Mouse (Mus musculus) spleen, postnatal 4 days (tissue): ENCODE data around the gene Ctsh.
"Not testable (repeated sequence)": the region's sequence is repeated elsewhere in the genome, so short reads cannot be mapped to it uniquely, and the experiment has no call there.

Source experiments
- DNase-seq, 2 experiments: peaks; one replicate each; pipeline ENCODE4 v3.0.0; 2022; ENCODE audit warnings: low spot score in 2 of 2

The Ctsh gene

DNA sequence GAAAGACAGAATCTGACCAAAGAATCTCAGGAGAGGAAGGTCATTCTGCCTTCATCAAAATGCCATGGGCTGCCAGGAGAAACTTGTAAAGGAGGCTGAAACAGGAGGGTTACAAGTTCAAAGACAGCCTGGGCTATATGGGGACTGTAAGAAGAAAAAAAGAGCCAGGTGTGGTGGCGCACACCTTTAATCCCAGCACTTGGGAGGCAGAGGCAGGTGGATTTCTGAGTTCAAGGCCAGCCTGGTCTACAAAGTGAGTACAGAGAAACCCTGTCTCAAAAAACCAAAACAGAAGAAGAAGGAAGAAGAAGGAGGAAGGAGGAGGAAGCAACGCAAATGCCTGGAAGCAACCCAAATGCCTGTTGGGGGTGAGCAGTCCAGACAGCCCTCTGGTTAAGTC is at the start of gene Ctsh:
Gene Ctsh, plus strand, starts transcription at position 301 of the 400 bp plus-strand sequence.
- DNase-seq: no peak

DNA sequence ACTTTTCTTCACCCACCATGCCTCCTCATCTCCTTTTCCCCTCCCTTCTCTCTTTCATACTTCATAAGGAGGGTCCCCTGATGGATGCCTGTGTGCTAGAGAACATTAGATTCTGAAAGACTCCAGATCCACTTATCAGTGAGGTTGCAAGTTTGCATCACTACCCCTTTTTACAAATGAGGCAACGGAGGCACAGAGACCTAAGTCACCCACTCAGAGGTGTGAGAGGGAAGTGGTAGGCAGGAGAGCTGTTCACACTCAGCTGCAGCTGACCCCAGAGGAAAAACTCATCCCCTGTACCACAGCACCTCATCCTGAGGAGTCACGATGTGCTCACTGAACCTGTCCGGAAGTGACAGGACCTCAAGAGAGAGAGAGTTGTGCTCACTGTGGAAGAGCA is 47.5 kb upstream of the Ctsh start:
- DNase-seq: no peak

DNA sequence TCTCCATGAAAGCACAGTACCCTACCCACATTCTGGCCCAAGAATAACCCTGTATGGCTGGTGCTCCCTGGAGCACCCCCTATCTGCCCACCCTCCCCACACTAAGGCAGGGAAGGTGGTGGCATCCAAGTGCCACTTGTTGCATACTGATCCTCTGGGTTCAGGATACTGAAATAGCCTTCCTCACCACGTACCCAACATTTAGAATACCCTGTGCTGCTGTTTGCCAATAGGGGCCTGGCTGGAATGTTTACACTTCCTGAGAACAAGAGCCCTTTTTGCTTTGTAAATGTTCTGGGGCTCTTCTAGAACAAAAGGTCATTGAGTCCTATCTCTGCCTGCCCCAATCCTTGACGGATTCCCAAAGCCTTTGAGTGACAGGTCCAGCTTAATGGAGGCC is 46.9 kb upstream of the Ctsh start:
- DNase-seq: no peak

DNA sequence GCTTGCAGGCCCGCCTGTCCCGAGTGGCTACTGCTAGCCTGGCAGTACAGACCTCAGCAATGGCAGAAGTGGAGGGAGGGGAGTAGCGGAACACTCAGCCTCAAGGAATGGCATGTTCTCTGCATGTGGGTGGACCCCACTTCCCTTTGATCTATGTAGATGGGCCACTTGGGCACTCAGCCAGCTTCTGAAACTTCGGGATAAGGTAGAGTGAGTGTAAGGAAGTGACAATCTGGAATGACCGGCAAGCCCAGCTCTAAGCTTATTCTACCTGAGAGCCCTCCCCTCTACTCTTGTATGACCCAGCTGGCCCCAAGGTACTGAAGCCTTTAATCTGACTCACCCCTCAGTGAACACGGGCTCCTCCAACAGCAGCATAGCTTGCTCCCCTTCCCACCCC is 45.8 kb upstream of the Ctsh start:
- no peak for DNase-seq

DNA sequence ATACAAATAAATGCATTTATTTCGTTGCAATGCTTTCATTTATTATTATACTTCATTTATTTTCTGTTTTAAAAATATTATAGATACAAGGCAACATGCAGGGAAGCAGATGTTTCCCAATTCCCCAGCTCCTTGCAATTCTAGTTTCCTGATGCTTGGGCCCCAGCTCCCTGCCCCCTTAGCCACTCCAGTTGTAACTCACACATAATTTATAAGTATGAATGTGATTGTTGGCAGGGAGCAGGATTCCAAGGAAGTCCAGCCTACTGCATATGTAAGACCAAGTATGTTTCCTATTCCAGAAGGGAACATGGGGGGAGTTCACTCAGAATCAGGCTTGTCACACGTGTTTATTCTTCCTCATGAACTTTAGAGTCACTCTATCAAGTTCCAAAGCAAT is 42.1 kb upstream of the Ctsh start:
- DNase-seq: no peak

DNA sequence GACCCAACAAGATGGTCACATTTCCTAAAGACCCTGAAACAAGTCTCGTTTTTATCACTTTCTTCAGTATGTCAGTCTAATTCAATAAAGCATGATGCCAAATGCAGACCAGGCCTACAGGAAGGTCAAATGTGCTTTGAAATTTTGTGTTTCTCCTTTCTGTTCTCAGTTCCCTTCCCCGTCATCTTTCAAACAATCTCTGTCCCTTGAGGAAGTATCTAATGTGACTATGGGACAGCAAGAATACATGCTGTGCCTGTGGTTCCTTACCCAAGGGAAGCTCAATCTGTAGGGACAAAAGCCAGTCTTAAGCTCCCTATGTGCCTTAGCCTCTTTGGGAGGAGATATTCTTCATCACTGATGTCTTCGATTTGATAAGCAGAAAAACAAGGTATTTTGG is 39.3 kb upstream of the Ctsh start:
- DNase-seq: no peak

DNA sequence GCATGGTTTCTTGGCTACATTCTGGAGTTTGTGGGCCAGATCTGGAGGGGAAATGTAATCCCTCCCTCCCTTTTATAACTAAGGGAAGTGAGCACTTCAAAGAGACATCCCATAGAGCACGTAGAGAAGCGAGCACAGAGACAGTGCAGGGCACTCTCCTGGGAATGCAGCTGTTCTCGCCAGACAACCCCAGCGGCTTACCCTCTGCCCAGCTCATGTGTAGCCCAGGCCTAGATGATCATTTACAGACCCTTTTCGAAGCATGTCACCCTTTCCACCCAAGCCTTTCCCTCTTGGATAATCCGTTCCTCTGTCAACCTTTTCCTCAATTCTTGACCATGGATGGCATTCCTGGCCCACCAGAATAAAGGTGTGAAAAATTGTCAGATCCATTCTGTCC is 37.7 kb upstream of the Ctsh start:
- DNase-seq: no peak

DNA sequence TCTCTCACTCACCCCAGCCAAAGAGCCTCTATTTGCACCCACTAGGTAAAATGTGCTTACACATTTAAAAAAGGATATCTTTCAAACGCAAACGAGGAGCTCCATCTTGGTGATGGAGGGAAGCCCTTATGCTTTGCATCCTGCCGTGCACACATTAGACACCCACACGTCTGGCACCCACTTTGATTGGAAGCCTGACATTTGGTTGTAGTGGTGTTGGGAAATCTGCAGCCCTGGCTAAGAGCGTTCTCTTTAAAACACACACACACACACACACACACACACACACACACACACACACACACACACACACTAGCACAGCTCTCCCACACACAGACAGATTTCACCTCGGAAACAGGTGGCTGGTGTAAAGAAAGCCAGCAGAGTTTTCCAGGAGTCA is 33.1 kb upstream of the Ctsh start:
- DNase-seq: no peak

DNA sequence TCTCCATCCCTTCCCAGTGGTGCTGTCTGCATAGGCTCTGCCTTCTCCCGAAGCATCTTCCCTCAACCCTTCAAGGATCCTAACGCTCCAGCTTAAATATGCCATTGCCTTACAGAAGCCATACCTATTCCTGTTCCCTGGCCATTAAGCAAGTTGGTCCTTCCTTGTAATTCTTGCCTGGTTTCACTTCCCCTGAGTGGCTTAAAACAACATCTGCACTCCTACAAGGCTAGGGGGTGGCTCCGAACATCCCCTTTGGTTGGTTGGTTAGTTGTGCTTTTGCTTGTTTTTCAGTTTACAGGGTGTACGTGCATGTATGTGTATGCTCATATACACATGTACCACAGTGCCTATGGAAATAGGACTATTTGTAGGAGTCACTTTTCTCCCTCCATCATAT is 32.5 kb upstream of the Ctsh start:
- DNase-seq: no peak

DNA sequence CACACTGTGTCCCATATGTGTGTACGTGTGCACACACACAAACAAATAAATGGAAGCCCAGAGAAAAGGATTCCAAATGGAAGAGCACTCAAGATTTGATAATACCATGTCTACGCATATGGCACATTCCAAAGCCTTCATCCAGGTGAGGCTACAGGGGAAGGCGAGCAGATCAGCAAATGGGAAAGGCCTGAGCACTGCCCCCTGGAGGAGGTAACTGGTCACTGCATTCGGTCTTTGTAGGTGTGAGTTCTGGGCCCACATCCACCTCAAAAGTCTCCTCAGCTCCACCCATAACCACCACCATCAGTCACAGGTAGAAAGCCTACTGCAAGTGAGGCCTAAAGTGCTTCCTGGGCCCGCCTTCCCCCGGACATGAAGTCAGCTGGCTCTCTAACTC is 26.2 kb upstream of the Ctsh start:
- DNase-seq: no peak

DNA sequence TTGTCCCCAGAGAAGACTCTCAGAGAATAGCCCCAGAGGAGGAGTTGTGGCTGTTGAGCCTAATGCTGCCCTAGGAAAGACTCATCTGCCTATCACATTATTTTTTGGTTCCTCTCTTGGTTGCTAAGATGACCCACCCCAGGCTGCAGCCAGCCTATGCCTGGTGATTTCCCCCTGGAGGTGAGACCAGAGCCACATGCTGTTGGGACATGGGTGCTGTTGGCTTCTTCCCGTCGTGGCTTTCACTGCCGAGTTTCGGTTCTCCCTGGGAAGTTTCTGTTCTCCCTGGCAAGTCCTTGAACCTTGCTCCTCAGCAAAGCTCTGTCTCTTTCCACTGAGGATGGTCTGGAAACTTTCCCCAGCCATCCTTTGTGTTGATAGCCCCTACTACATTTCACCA is 20.0 kb upstream of the Ctsh start:
- no peak for DNase-seq

DNA sequence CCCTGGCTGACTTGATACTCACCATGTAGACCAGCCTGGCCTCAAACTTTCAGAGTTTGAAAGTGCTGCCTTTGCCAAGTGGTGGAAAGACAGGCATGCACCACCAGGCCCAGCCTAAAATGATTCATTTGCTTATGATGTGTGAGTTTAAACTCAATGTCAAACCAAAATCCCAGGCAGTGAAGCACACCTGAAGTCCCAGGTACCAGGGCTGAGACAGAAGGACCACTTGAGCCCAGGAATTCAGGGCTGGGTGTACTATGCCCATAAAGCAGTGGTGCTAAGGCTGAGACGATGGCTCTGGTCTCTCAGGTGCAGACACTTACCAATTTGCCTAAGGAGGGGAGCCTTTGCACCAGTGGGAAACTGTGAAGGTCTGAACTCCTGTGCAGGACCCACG is 18.8 kb upstream of the Ctsh start:
- no peak for DNase-seq

DNA sequence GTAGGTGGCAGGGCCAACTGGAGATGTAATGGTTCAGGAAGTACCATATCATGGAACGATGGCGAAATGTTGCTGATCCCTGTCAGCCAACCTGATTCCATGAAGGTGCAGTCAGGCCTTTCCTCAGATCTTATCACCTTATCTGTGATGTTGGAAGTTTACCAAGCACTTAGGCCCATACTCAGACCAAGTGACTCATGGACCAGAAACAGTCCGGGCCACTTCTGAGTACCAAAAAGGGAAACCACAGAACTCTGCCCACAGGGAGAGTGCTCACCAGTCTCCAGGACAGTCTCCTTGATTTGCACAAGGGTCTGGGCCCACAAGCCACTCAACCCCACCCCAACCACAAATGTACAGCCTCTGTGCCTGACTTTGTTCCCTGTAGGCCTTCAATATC is 18.2 kb upstream of the Ctsh start:
- no peak for DNase-seq

DNA sequence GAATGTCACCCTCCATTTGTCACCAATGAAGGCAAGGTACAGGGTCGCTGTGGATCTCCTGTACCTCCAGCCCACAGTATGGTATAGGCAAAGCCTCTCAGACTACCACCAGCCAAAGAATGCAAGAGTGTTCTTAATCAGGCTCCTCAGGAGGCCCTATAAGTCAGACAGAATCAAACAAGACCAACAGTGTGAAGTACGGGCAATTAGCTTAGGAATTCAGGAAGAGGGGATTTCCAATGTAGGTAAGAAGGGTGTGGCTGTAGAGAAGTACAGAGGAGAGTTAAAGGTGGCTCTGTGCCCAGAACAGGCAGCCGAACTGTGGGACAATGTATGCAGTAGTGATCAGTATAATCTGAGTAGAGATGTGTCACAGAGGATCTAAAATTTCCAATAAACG is 17.6 kb upstream of the Ctsh start:
- no peak for DNase-seq

DNA sequence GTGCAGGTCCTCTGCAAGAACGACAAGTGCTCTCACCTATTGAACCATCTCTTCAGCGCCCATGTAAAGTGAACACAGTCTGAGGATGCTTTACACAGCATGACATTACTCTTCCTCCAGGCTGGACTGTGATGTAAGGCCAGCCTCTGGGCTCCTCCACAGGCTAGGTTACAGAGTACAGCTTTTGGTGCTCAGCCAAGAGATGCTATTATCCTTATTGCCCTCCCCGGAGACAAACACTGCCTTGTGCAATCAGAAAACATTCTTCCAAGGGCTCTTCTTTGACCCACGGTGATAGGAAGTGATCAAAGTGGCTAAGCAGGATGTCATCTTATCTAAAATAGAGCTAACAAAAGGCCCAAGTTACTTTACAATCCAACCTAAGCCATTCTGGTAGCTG is 15.4 kb upstream of the Ctsh start:
- DNase-seq: no peak

DNA sequence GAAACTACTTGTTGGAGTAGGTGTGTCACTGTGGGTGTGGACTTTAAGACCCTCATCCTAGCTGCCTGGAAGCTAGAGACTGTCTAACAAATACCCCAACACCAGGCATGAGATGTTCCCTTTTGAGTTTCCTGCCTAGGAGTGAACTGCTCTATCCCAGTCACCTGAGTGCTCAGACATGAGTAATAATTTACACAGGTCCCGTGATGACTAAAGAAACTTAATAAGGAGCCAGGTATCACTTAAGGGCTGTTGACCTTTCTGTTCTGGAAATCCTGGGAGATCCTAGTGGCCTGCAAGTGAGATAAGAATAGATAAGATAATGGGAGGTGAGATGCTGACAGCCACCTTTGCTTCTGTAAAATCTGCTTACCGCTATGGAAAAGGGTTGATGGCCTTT is 13.0 kb upstream of the Ctsh start:
- no peak for DNase-seq

DNA sequence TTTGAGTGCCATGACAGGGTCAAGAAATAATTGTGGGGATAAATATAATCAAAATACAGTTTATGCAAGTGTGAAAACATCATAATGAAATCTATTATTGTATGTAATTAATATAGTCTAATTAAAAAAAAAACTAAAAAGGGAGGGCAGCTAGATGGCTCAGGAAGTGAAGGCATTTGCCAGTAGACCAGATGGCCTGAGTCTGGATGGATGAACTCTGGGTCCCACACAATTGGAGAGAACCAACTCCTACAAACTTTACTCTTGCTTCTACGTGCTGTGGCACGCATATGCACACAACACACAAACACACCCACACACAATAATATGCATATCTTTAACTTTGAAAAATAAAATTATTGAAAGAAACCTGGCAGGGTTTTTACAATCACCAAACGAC is 12.4 kb upstream of the Ctsh start:
- DNase-seq: no peak

DNA sequence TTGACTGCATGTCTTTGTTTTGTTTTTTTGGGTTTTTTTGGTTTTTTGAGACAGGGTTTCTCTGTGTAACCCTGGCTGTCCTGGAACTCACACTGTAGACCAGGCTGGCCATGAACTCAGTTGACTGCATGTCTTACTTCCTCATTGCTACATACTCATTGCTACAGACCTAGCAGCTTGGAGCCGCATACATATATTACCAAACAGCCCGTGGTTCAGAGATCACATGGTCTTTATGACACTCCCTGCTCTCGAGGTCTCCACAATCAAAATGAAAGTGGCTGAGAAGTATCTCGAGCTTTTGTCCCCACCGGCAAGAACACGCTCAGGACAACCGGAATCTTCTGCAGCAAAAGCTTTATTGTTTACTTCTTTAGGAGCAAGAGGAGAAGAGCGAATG is 11.0 kb upstream of the Ctsh start:
- not testable (repeated sequence) for DNase-seq

DNA sequence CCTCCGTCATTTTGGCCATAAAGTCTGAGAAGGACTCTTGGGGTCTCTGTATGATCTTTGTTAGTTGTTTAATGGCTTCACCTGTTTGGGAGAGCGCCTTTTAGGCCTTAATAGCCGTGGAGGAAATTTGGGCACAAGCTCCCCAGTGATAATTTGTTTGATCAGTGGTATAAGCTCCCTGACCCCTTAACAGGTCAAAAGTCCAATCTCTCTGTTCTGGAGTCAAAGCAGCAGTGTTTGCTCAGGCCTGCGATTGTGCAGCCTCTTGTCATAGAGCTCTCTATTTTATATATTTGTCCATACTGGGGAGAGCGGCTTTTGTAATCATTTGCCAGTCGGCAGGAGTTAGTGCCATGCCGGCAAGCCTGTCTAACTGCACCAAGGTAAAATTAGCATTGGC is 8.8 kb upstream of the Ctsh start:
- DNase-seq: no peak

DNA sequence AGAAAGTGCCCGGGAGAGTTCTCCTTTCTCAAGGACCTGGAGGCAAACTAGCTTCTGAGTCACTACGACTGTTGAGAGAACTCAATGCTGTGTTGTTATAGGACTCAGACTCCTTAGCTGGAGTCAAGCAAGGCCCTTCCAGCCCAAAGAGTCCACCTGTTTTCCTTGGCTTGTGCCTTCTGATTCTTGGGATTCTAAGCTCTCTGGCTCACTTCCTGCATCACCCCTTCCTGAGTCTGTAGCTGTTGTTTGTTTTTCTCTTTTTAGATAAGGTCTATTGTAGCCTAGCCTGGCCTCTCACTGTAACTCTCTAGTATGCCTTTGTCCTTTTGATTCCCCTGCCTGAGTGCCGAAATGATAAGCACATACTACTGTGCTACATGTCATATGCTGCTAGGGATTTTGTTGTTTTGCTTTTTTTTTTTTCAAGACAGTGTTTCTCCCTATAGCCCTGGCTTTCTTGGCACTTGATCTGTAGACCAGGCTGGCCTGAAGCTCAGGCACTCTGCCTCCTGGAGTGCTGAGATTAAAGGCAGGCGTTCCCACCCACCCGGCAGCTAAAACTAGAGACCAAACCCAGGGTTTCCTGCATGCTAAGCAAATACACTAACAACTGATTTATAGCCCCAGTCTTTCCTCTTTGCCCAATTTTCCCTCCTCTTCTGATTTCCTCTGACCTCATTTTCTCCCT is 5.9 kb upstream of the Ctsh start:
- no peak for DNase-seq

DNA sequence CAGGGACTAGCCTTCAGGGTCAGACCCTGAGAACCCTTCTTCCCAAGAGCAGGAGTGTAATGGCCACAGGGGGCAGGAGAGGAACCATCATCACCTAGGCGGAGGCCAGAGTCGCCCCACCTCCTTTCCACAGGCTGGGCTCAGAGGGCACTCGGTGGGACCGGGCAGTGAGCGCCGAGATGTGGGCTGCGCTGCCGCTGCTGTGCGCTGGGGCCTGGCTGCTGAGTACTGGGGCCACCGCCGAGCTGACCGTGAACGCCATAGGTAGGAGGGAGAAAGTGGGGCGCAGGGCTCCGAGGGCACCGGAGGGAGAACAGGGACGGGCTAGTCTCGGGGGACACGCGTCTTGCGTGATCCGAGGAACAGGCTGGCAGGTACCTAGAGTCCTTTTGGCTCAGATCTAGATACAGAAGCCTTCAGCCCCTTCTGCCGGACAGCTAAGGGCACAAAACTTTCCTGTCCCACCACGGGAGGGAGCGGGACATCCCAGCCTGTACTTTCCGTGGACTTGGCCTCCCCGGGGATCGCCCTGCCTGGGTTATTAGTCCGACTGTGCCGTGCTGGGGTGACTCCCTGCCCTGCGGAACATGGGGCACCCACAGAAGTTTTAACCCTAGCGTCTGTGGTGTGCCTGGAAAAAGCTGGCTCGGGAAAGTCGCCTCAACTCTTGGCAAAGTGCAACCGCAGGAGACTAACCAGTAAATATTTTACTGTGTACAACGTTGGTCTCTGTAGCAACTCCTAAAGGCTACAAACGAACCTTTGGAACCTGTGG is 606 bp downstream of the Ctsh start:
- peak; percentile 61 to 79 for DNase-seq

DNA sequence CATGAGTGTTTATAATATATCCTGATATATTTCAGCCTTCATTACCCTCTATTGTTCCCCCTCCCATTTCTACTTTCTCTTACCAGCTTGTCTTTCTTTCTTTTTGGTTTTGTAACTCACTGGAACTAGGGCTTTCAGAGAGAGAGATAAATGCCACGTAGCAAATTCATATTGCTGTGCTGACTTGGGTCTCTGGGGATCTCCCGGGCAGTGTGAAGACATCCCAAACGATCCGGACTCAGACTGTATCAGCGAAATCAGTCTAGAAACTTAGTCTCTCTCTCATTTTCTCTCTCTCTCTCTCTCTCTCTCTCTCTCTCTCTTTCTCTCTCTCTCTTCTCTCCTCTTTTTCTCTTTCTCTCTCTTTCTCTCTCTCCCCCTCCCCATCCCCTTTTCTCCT is 1.5 kb downstream of the Ctsh start:
- DNase-seq: no peak

DNA sequence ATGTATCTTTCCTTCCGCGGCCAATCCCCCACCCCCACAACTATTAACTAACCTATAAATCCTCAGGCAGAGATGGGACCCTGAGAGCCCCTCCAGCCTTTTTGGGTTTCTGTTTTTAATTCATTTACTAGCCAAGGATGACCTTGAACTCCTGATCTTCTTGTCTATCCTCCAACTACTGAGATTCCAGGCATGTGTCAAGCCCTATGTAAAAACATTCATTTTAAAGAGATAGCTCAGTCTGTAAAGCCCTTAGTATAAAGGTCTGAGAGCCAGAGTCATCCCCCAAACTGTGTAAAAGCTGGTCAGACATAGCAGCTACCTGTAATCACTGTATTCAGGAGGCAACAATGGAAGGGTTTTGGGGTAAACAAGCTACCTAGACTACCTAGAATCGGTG is 2.0 kb downstream of the Ctsh start:
- DNase-seq: no peak

DNA sequence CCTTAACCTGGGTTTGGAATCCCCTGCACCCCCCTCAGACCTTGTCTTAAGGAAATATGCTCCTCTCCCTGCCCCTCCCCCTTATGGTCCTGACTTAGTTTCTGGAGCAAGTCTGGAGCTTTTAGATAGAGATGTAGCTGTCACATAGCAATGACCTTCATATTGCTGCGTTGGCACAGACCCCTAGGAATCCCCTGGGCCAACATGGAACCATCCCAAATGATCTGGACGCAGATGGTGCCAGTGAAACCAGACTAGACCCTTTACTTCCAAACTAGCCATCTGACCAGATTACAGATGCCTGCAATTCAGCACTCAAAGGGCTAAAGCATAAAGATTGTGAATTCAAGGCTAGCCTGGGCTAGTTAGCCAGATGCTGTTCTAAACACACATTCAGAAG is 2.8 kb downstream of the Ctsh start:
- DNase-seq: no peak
